Mouse (Mus musculus) lung, postnatal 25 days (tissue): ENCODE results near the gene St3gal2.
"Not testable (repeated sequence)": the region's sequence is repeated elsewhere in the genome, so short reads cannot be mapped to it uniquely, and the experiment has no call there.

Source experiments
- DNase-seq: peaks from one replicate; pipeline ENCODE4 v3.0.0; 2022; ENCODE audit warnings: low spot score

St3gal2 gene

DNA sequence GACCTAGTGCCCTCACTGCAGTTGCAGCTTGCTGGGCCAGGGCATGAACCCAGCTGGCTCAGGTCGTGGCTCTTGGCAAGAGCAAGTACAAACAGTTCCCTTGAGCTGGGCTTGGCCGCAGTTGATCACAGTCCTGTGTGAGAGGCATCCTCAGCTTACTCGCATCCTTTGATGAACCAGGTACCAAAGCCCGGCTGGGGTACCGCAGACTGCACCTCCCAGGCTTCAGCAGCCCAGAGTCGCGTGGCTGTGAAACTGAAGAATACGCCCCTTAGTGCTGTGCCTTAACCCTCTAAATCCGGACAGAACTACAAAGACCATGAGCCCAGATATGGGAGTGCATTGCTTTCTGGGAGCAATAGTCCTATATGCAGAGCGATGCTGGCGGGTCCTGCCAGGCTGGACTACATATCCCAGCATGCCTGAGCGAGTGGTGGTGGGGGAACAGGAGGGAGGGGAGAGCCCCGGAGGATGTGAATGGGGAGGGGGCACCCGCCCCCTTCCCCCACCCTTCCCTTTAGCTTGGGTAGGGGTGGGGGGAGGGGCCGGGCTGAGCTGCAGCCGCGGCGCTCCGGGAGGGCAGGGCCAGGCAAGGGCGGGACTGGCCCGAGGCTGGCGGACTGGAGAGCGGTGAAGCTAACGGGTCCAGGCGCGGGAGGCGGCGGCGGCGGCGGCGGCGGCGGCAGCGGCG is at the start of gene St3gal2:
St3gal2 (plus strand) TSS at position 582 of the 691 bp plus-strand sequence.
- DNase-seq, result peak; percentile 93

DNA sequence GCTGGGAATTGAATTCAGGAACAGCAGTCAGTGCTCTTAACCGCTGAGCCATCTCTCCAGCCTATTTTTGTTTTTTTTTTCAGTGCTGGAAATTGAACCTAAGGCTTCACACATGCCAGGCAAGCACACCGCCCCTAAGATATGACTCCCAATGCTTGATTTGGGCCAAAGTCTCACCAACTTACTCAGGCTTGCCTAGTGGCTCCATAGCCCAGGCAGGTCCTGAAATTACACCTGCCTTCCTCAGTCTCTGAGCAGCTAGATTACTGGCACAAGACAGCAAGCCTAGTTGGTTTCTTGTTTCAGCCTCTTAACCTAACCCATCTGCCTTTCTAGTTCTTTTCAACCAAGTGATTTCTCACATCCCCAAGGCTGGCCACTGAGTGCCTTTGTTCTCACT is 49.2 kb upstream of the St3gal2 start:
- DNase-seq, result no peak

DNA sequence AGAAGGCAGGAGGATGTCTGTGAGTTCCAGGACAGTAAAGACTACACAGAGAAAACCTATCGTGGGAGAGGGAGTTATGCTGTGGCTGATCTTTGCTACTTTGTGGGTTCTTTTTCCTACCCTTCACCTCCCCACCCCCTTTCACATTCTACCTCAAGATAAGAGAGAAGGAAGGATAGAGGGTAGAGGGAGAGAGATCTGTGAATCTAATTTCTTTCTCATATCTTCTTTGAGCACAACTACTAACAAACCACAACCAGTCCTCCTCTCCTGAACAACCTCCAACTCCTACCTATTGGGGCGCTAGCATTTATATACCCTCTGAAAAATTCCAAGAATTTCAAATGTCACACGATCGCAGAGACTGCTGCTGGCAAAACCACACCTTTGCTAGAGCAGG is 41.9 kb upstream of the St3gal2 start:
- DNase-seq, result no peak

DNA sequence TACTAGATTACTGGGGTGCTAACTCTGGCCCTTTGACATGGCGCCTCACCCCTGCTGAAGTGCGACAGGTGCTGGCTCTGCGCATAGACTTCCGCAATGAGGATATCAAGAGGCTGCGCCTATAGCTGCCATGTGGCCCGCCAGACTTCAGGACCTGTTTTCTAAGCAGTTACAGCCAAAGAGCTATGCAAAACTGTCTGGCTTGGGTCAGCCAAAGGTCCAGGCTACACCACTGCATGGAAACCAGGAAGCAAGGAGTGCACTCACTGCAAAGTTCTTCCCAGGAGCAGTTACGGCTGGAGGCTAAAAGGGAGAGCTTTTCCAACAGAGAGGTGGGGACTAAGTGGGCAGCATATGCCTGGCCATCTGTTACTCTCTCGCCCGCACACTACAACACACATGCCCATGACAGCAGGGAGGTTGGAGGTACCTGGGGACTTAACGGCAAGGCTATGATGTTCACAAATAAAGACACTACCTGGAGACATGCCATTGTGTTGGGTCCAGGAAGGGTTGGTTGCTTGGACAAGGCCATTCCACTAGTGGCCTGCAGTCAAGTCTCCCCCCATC is 37.9 kb upstream of the St3gal2 start:
- DNase-seq, result no peak

DNA sequence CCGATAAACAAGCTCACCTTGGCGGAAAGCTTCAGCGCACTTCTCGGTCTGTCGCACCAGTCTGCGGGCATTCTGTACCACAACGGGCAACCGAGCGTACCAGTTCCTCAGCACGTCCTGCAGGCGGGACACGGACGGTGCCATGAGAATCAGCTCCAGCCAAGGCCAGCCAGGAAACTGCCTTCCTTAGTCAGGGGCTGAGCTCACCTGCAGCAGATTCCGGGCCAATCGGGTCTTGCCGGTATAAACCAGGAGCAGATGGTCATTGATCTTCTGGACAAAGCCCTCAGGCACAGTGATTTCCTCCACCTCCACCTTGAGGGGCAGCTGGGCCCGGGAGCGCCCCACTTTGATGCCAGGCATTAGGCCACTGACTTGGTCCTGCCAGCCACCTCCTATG is 35.9 kb upstream of the St3gal2 start:
- no peak for DNase-seq

DNA sequence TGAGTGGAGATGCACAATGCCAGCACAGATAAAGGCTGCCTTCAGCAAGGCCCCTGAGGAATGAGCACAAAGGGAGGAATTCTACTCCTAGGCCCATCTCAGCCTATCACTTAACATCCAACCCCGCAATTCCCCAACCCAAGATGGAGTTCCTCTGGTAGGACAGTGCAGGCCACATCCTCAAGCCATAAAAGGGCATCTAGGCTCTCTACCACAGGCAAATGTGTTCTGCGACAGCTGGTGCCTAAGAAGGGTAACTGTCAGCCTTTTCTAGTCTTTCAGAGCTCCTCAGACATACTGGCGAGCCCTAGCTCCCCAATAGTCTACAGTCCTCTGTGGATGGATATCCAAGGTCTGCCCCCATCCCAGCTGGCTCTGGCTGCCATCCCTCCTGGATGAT is 33.1 kb upstream of the St3gal2 start:
- no peak for DNase-seq

DNA sequence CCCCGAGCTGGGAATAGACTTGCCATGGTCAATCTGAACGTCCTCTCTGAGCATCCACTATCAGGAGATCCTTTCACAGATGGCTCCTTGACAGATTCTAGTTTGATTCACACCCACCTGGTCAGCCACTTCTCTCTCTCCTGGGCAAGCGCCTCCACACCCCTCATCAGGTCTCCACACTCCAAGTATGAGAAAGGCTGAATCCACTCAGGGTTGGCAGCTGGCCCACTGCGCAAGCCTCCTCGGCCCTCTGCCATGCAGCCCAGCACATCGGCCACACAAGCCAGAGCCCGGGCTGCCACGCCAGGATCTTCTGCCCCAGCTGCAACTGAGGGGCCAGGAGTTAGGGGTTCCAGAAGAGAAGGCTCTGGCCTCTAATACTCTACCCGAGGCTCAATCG is 32.2 kb upstream of the St3gal2 start:
- no peak for DNase-seq

DNA sequence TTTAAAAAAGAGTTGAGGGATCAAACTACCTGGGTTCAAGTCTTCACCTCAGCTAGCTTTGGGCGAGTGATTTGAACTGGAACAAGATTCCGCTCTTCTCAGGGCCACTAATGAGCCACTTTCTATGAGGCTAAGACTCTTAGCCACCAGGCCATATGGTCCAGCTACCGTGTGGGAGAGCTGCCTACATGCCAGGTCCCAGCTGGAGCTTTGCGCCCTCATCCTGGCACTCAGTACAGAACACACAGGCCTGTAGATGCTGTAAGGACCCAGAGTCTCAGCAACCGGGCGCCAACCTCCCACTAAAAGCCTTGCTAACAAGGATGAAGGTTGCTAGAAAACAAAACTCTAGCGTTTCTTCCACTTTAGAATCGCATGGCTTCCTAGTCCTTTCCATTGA is 31.3 kb upstream of the St3gal2 start:
- DNase-seq, result no peak

DNA sequence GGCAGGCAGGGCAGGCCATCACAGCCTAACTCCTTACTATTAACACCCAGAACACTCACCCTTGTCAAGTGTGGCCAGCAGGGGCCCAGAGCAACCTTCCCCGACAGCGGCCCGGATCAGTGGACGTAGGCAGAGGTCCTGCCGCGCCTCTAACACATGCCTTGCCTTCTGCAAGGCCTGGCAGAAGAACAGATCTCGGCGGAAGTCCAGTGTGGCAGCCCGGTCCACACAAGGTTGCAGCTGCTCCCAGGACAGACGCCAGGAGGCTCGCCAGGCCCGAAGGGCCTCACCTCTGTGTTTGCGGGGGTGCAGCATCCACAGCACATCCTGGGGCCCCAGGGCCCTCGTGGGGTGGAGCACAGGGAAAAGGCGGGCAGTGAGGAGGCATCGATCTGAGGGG is 30.9 kb upstream of the St3gal2 start:
- no peak for DNase-seq

DNA sequence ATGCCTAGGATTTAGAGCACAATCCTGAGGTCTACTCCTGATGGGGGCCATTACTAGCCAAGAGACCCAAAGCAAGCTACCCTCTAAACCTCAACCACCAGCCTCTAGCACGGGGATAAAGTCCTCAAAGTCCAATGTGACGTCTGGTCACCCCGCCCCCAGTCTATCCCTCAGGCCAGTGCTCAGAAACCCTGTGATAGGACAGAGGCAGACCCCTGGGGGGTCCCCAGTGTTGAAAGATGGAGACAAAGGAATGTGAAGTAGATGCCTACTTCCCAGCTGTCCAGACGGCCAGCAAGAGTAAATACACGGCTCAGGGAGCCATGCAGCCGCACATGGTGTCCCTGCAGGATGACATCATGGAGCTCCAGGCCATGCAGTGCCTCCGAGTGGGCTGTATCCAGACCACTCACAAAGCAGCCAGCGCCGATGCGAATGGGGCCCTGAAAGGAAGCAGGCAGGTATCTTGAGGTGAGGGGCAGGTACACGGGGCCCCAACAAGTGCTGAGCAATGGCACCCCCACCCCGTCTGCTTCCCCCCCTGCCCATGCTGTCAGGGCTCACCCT is 29.7 kb upstream of the St3gal2 start:
- DNase-seq, result no peak

DNA sequence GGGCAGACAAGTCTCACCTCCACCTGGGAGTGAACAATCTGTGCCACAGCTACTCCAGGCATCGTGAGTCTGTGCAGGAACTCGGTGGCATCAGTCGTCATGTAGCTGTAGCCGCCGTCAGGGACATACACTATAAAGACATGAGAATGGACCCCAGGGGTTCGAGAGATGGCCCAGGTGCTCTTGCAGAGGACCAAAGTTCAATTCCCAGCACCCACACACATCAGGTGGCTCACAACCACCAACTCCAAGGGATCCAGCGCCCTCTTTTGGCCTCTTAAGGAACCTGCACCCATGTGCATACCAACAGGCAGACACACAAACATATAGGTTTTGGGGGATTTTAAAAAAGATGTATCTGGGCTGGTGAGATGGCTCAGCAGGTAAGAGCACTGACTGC is 27.7 kb upstream of the St3gal2 start:
- no peak for DNase-seq

DNA sequence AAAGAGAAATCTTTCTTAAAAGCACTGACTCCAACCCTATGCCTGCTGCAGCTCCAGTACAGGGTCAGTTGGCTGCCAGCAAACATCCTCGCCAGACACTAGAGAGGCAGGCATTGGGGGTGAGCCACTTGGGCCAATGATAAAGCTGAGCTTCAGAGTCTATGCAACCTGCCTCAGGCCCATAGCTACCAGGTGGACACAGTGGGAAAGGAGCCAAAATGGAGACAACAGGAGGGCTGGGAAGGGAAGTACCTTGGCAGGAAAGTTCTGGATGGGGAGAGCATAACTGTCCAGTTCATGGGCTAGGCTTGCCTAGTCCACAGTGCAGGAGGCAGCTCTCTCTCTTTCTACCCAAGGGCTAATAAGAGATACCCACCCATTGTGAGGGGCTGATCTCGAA is 26.8 kb upstream of the St3gal2 start:
- no peak for DNase-seq

DNA sequence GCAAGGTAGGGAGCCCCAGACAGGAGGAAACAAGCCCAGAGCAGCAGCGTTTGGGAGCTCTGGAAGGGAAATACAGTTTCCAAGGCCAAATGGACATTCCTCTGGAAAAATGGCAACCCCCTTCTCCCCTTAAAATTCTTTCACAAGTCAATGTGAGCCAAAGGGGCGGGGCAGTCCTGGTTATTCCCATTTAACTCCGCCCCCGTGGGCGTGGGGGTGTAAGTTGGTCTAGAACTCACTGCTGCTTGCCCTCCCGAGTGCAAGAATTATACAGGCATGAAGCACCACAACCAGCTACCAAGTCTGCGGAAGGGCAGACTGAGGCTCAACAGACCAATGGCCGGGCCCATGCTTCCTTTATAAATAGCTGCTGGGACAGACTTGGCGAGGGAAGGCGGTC is 24.9 kb upstream of the St3gal2 start:
- DNase-seq, result no peak

DNA sequence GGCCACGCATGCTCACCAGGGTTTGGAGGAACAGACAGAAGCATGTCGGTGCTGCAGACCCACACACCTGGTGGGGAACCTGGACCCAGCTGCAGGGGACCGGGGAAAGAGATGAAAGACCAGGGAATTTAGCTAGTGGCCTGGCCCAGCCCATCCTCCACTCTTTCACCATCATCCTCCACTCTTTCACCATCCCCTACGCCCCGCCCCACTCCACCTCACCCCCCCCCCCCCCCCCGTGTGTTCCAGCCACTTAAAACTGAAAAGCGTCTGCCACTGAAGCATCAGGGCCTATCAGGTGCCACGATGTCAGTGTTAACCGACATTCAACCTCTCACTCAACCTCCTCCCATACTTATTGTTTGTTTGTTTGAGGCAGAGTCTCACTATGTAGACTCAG is 24.5 kb upstream of the St3gal2 start:
- no peak for DNase-seq

DNA sequence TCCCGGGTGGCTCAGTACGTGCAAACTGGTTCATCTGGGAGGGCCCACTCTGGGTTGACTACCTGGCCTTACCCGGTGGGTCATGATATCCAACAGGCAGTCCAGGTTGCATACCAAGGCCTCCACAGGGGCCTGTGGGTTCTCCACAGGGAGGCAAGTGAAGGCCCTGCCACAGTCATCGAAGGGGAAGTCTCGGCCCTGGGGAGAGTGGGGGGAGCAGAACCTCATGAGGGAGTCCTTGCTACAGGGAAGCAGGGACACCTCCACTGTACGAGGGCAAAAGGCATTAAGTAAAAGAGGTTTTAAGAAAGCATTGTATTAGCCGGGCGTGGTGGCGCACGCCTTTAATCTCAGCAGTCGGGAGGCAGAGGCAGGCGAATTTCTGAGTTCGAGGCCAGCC is 23.9 kb upstream of the St3gal2 start:
- DNase-seq, result no peak

DNA sequence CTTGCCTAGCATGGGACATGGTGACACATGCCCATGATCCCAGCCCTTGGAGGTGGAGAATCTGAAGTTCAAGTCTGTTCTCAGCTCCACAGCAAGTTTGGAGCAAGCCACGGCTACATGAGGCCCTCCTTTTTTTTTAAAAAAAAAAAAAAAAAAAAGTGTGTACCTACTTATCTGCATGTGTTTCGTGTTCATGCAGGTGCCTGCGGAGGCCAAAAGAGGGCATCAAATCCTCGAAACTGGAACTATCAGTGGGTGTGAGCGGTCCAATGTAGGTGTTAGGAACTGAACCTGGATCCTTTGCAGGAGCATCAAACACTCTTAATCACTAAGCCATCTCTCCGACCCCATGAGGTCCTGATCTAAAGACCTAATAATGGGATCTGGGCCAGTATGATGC is 22.2 kb upstream of the St3gal2 start:
- DNase-seq, result no peak

DNA sequence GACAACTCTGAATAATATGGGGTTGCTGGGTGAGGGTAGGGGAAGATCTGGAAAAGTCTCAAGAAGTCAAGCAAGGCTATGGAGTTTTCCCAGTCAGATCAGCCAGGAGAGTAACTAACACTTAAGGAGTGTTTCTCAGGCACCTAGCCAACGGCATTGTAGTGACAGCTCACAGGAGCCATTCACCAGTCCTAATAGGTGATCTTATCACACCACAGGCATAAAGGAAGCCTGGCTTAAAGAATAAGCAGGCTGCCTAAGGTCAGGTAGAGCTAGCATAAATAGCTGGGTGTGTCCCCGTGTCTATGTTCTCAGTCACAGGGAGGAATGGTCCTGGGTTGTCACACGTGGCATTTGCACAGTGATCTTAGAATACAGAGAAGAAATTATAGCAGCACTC is 18.7 kb upstream of the St3gal2 start:
- no peak for DNase-seq

DNA sequence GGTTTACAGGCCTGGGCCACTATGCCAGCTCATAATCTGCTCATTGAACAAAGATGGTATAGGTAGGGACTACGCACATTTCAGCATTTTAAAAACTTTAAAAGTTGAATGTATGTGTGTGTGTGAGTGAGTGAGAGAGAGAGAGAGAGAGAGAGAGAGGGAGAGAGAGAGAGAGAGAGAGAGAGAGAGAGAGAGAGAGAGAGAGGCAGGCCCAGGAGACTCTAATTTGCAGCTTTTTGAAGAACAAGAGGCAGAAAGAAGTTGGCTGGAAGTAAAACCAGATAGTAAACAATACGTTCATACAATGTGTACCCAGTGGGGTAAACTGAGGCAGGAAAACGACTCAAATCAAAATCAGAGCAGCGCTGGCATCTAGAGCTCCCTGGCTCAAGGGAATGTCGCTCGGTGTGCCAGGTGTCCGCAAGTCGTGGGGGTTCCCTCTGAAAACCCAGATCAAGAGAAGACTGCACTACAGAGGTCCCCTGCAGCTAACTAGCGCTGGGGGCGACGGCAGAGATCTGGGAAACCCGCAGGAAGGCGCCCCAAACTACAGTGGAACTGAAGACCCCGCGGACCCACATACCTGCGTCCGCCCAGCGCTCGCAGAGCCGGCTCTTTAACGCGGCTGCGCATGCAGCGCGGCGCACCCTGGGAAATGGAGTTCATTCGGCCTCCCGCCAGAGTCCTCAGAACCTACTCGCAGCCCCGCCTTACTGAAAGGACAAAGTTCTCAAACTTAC is 17.7 kb upstream of the St3gal2 start, which contains the start of gene Fuk:
Fuk (minus strand) TSS at position 650 of the 740 bp plus-strand sequence.
- peak; percentile 82 for DNase-seq

DNA sequence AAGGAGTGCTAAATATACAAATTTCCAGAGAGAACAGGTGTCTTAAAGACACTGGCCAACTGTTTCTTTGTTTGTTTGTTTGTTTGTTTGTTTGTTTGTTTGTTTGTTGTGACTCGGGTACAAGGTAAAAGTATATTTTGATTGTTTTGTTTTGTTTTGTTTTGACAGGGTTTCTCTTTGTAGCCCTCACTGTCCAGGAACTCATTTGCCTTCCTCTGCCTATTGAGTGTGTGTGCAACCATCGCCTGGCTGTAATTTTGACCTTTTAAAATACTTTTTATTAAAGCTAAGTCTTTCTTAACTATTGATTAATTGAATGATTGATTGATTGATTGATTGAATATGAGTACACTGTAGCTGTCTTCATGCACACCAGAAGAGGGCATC is 17.1 kb upstream of the St3gal2 start:
- no peak for DNase-seq

DNA sequence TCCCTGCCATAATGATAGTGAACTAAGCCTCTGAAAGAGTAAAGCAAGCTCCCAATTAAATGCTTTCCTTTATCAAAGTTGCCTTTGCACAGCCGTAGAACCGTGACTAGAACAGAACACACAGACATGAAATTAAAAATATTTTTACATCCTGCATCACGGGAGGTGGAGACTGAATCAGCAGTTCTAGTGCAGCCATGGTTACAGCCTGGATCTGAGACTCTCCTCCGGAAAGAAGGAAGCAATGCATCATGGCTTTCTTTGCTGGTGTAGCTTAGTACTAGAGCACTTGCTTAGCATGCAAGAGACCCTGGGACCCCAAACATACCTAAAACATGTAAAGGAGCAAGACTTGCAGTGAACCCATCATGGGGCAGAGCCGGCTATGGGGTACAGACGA is 14.3 kb upstream of the St3gal2 start:
- no peak for DNase-seq

DNA sequence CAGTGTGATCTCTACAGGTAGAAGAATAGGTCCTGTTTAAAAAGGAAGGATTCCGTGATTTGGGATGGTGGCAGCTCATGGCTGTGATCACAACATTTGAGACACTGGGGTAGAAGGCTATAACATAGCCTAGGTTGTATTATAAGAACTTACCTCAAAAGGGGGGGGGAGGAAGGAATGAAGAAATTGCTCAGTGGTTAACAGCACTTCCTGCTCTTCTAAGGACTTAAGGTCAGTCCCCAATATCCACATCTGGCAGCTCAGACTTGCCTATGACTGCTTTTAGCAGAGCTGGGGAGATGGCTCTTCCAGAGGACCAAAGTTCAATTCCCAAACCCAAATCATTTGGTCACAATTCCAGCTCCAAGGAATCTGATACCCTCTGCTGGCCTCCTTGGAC is 13.0 kb upstream of the St3gal2 start:
- DNase-seq, result no peak

DNA sequence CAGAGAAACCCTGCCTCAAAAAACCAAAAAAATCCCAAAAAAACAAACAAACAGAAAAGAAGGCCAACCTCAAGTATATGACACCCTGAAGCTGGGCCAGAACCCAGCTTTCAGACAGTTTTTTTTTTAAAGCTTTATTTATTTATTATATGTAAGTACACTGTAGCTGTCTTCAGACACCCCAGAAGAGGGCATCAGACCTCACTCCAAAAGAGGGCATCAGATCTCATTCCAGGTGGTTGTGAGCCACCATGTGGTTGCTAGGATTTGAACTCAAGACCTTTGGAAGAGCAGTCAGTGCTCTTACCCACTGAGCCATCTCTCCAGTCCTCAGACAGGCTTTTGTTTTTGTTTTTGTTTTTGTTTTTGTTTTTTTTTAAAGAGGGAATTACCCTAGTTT is 9.9 kb upstream of the St3gal2 start:
- not testable (repeated sequence) for DNase-seq
